Mouse (Mus musculus) brain, embryonic 14.5 days (tissue): ENCODE data around the gene Spin1. TPM values are rescaled to one million over a fixed set of nuclear protein-coding genes. Genes with fewer than 3 reads are reported as not detected.

Source experiments
- DNase-seq: peaks from one replicate; pipeline ENCODE4 v3.0.0-alpha.2; 2011; ENCODE audit warnings: low read depth
- CTCF ChIP-seq: fragments of 200-500 bp; IDR thresholded peaks from 2 replicates; pipeline ENCODE4 v1.5.1; 2012; ENCODE audit warnings: inconsistent platforms, mild to moderate bottlenecking, moderate library complexity, borderline replicate concordance; ENCODE audit not compliant: insufficient read depth, insufficient read length; ENCODE audit errors: extremely low read depth
- POLR2A ChIP-seq: fragments of 200-500 bp; IDR thresholded peaks from 2 replicates; pipeline ENCODE4 v1.6.1; 2012; ENCODE audit warnings: mild to moderate bottlenecking, inconsistent platforms, borderline replicate concordance; ENCODE audit not compliant: poor library complexity, insufficient read depth, insufficient read length, severe bottlenecking; ENCODE audit errors: extremely low read depth
- polyA plus RNA-seq: library from polyadenylated mRNA; depleted of rRNA; stranded (reverse); fragments of >200 nt; gene quantifications from 2 replicates; pipeline ENCODE4 v1.2.3, GENCODE M21; 2012; rRNA removed

The Spin1 gene
- polyA plus RNA-seq, 1 experiment, result 128 TPM

DNA sequence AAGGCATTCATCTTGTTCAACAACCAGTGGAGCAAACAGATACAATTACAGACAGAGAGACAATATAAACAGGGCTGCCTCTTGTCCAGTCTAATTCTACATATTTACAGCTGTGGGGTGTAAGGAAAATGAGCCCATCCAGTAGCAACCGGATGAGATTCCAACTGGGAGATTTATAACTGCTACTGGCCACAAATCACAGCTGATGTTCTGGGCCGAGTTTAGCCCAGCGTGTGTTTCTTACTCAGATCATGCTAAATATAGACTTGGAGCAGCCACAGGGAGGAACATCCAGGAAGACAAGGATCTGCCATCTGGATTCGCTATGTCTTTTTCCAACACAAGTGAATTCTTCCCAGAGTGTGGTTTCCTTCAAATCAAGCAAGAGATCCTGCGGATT is 97.5 kb downstream of the Spin1 start:
- peak; percentile 32 for DNase-seq
- TF ChIP-seq POLR2A, result no peak
- TF ChIP-seq CTCF, result no peak

Other genes starting within 250 kb of the Spin1 start
- 1.3 TPM in 2 replicates for gene Nxnl2, start 70.1 kb downstream of the Spin1 start, polyA plus RNA-seq